Mouse (Mus musculus) heart, postnatal 14 days (tissue): ENCODE data around the gene Ppp6r2. TPM values are rescaled to one million over a fixed set of nuclear protein-coding genes. Genes with fewer than 3 reads are reported as not detected.
A peak's percentile ranks its signal among the peaks of the same experiment; 100 is the strongest.

Experiments
- DNase-seq, 2 experiments: peaks; one replicate each; pipeline ENCODE4 v3.0.0; 2021 to 2022
- intact Hi-C: fragments of 180-260 bp; cut with DNase I; formaldehyde crosslinking; loops from one replicate; pipeline ENCODE4 v1.15.1; 2025
- total RNA-seq, 2 experiments: library from RNA; stranded (reverse); gene quantifications; 2 replicates each; pipeline ENCODE4 v1.2.3; 2021

The Ppp6r2 gene
- total RNA-seq, 2 experiments from 2014 or later = 57.8 to 61.2 TPM

GRCm38 (mm10) chr15:89181561-89182270, 29.6 kb upstream of the Ppp6r2 start:
- no peak for DNase-seq
- intact Hi-C loops = loop anchor here (1.0 to 2.0 kb wide), 2 partner anchors 15 to 27 kb away; partner anchors contain the start of gene Dennd6b

- DNase-seq = peak in 1 of 2 experiments; percentile 71
- intact Hi-C loops = loop anchor here (1.0 to 2.0 kb wide), 2 partner anchors 14 to 26 kb away; partner anchors contain the start of gene Dennd6b
Measured at GRCm38 (mm10) chr15:89182328-89182741, 29.0 kb upstream of the Ppp6r2 start.

DNA sequence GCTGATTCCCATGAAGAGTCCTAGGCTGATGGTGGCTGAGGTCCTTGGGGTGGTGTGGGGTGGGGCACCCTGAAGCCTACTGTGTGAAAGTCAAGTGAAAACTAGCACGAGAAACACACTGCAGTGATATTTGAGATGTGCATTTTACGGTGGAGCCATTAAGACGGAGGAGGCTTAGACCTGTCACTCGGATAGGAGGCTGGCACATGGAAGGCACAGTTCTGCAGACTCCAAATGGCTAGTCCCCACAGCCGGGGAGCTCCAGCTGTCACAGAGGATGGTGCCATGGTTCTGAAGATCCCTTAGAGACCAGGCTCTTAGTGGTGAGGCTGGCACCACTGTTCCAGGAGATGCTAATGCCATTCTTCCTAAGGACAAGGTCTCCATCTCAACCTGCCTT, 28.5 kb upstream of the Ppp6r2 start:
- DNase-seq = no peak
- intact Hi-C loops = loop anchor here (1.0 to 2.0 kb wide), 2 partner anchors 14 to 25 kb away; partner anchors contain the start of gene Dennd6b

GRCm38 (mm10) chr15:89184141-89184936, 27.0 kb upstream of the Ppp6r2 start:
- intact Hi-C loops = no loop called here

DNA sequence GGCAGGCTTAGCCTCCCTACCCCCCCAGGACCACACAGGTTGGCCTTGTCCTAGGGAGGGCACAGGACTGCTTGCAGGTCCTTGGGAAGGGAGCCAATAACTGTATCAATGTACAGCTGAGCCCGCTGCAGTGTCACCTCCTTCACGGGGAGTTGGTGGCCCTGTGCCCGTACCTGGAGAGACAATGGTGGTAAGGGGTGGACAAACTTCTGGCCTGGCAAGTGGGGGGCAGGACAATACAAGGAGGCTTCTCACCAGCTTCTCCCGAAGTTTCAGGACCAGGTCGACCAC, 26.5 kb upstream of the Ppp6r2 start:
- DNase-seq = no peak
- intact Hi-C loops = no loop called here

More at GRCm38 (mm10) chr15:89184141-89184936, 27.0 kb upstream of the Ppp6r2 start:
- no peak for DNase-seq

GRCm38 (mm10) chr15:89195261-89195681, 16.1 kb upstream of the Ppp6r2 start:
- intact Hi-C loops = loop anchor here (5.0 kb wide), 1 partner anchor 38 kb away; no protein-coding TSS in a partner anchor
- DNase-seq = no peak

DNA sequence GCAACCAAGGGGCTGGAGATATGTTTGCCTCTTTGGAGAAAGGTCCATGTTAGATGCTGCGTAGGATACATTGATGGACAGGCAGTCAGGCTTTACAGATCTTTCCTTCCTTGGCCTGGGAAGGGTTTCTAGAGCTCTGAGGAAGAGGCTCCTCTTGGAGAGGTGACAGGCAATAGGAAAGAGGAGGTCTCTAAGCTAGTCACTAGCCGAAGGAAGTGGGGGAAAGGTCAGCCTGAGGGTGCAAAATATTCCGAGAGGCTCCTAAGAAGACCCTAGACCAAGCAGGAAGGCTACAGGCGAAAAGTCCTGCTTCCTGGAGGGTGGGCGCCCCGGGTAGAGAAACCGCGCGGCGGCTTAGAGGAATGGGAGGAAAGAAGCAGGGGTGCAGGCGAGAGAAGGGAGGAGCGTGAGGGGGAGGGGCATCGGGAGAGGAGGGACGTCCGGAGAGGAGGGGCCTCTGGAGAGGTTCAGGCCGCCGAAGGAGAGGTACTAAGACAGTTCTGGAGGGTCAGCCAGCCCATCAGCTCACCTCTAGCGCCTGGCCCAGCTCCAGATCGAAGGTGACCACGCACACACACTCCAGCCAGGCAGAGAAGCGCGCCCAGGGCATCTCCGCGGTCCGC, 15.6 kb upstream of the Ppp6r2 start:
- peak; percentile 92 to 94 for DNase-seq
- intact Hi-C loops = loop anchor here (2.0 to 5.0 kb wide), 2 partner anchors 13 to 38 kb away; no protein-coding TSS in a partner anchor

GRCm38 (mm10) chr15:89196313-89196706, 15.0 kb upstream of the Ppp6r2 start, which contains the start of gene Dennd6b:
Gene Dennd6b (minus strand): TSS chr15:89196496.
- peak; percentile 96 to 97 for DNase-seq

GRCm38 (mm10) chr15:89197056-89197455, 14.3 kb upstream of the Ppp6r2 start:
- intact Hi-C loops = loop anchor here (2.0 to 5.0 kb wide), 2 partner anchors 14 to 40 kb away; no protein-coding TSS in a partner anchor
- DNase-seq = no peak

More at GRCm38 (mm10) chr15:89196313-89196706, 15.0 kb upstream of the Ppp6r2 start, which contains the start of gene Dennd6b:
- intact Hi-C loops = loop anchor here (2.0 to 5.0 kb wide), 2 partner anchors 14 to 39 kb away; no protein-coding TSS in a partner anchor

- DNase-seq = no peak
- intact Hi-C loops = no loop called here
Measured at GRCm38 (mm10) chr15:89207457-89207856, 3.9 kb upstream of the Ppp6r2 start.

GRCm38 (mm10) chr15:89209886-89210761, 1.2 kb upstream of the Ppp6r2 start:
- intact Hi-C loops = loop anchor here (2.0 to 10.0 kb wide), 3 partner anchors 51 to 475 kb away; partner anchors contain the start of genes Brd1 and Hdac10
- DNase-seq = peak; percentile 88 to 94

GRCm38 (mm10) chr15:89211716-89212461, 536 bp downstream of the Ppp6r2 start:
- peak; percentile 14 to 24 for DNase-seq
- intact Hi-C loops = loop anchor here (5.0 to 10.0 kb wide), 2 partner anchors 85 to 477 kb away; partner anchors contain the start of genes Brd1 and Hdac10

GRCm38 (mm10) chr15:89212495-89212894, 1.1 kb downstream of the Ppp6r2 start:
- DNase-seq = no peak
- intact Hi-C loops = loop anchor here (5.0 to 10.0 kb wide), 2 partner anchors 85 to 478 kb away; partner anchors contain the start of genes Brd1 and Hdac10

DNA sequence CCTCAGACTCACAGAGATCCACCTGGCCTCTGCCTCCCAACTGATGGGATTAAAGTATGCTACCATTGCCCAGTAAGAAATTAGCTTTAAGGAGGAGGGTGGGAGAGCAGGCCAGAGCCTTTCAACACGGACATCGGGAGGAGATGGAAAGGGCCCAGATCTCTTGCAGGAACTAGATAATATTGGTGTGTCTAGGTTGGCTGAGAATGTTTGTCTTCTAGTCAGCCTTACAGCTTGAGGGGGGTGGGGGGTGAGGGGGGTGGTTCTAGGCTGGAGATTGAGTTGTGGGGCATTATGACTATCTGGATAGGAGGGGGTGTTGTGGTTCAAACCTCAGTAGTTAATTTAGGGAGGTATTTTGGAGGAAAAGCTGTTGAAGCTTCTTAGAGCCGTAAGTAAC, 2.2 kb downstream of the Ppp6r2 start:
- no peak for DNase-seq
- intact Hi-C loops = loop anchor here (5.0 to 10.0 kb wide), 2 partner anchors 86 to 479 kb away; partner anchors contain the start of genes Brd1 and Hdac10

- intact Hi-C loops = loop anchor here (5.0 to 10.0 kb wide), 2 partner anchors 88 to 480 kb away; partner anchors contain the start of genes Brd1 and Hdac10
- DNase-seq = no peak
Measured at GRCm38 (mm10) chr15:89214953-89215352, 3.6 kb downstream of the Ppp6r2 start.

DNA sequence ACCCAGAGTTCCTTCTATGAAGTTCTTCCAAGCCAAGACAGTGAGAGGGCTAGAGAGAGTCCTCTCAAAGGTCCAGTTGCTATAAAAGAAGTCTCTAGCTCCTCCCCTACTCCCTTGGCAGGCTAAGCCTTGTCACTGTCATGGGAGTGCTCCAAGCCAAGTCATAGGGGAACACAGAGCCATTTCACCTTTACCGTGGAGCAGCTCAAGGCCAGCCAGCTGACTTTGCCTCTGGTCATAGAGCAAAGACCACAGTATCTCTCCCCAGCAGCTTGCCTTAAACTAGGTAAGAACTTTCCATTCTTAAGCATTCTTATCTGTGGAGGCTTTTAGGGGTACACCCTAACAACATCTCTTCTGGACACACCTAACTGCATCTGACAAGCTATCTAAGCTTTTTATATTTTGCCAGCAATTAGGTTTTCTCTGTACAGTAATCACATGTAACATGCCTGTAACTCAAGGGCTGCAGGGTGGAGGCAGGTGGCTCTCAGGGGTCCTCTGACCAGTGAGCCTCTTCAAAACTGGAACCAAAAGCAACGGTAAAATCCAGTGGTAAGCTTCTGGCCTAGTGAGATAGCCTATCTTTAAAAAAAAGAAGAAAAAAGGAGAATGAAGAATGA, 4.4 kb downstream of the Ppp6r2 start:
- intact Hi-C loops = loop anchor here (10.0 kb wide), 1 partner anchor 481 kb away; the partner anchor contains the start of gene Brd1

DNA sequence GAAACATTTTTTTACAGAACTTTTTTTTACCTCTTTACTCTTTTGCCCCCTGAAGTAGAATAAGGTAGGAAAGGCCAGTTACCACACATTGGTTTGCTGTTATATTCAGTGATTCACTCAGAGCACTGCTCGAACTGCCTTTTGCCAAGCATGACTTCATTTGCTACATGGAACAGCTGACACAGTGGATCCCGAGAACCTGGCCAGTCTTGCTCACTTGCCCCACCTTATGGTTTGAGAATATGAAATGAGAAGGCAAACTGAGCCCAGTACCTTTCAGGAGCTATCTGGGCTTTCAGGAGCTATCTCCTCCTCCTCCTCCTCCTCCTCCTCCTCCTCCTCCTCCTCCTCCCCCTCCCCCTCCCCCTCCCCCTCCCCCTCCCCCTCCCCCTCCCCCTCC, 22.2 kb downstream of the Ppp6r2 start:
- intact Hi-C loops = no loop called here
- DNase-seq = peak; percentile 25 to 52

More for the DNA sequence above, 4.4 kb downstream of the Ppp6r2 start:
- peak; percentile 38 to 53 for DNase-seq

DNA sequence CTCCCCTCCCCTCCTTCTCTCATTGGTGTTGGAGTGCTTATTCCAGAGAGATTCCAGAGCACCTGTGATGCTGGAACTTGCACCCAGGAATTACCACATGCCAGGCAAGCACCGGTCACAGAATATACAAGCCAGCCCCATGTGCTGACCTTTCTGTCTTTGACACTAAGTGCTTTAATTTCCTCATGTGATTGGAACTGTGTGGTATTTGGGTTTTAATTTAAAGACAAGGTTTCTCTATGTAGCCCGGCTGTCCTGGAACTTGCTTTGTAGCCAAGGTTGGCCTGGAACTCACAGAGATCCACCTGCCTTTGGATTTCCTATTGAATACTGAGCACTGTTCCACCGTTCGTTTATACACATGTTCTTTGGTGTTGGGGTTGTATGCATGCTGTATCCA, 22.7 kb downstream of the Ppp6r2 start:
- intact Hi-C loops = no loop called here
- DNase-seq = no peak
